27 mouse cellular contexts compared by ENCODE assay signal in the genomic region with DNA sequence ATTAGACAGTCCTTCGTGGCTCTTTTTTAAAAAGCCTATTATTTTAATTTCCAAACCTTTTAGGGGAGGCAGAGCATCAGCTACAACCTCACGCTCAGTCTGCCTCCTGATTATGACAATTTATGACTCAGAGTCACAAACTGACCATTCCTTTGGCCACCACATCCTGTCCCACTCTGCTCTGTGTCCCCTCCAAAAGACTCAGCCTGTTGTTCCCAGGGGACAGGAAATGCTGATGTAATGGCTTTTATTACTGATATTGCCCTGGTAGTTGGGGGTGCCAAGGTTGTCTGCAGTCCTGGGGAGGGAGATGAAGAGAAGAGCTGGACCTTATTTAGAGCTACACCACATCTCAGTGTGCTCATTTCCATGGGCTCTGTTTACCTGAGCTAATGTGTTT. TPM values are rescaled to one million over a fixed set of nuclear protein-coding genes. Genes with fewer than 3 reads are reported as not detected.
DNase-seq lines count a peak whose midpoint lies in the region; TF ChIP-seq lines count a peak whose summit lies in the region.
"Had no signal": no experiment of that assay in that cellular context is flagged by ENCODE, and none has a peak within 500 bp of the region (broad histone marks: within the 10 kb centered on the region; RNA-seq: fewer than 3 reads in every experiment).

No protein-coding gene starts in this region.

- no peaks in the 10 kb centered on the region for H3K4me1 ChIP-seq in kidney, adult 2 months (ENCODE audit: control insufficient read depth, insufficient read depth, low read length)
- H3K4me1 ChIP-seq: embryonic facial prominence, embryonic 15.5 days; forebrain, embryonic 10.5 days; heart, embryonic 13.5 days had no signal

- no peaks in the 10 kb centered on the region for H3K27me3 ChIP-seq in kidney, adult 2 months (replicated peaks; ENCODE audit: control insufficient read depth, insufficient read depth, low read length)
- H3K27me3 ChIP-seq: embryonic facial prominence, embryonic 15.5 days; heart, embryonic 13.5 days had no signal

- no peaks in the 10 kb centered on the region for H3K36me3 ChIP-seq in kidney, adult 2 months (ENCODE audit: control insufficient read depth, insufficient read depth, low read length)

- peak; percentile 56 for DNase-seq in kidney, adult 2 months
- DNase-seq in kidney, postnatal 4 days: no peak
- DNase-seq in 3134 (ENCODE audit: extremely low read depth, insufficient read length, low spot score): peak; percentile 53
- DNase-seq in Muller cell, postnatal 12 days (ENCODE audit: inconsistent ontology term): peak; percentile 36
- DNase-seq in kidney, postnatal 14 days: peak; percentile 46
- no peak for DNase-seq in spleen, postnatal 14 days (ENCODE audit: low spot score in 2 of 2)
- DNase-seq in retina, postnatal 1 day: no peak
- DNase-seq: adrenal gland, postnatal 10 days; B cell, adult 2 months; cerebellum, adult 11 months; cerebellum, adult 8-10 months; cerebellum, postnatal 14 days; embryo, embryonic 11 days; gastrocnemius, adult 2 months; gastrocnemius, postnatal 25 days; heart, postnatal 36 days had no signal

- H3K27ac ChIP-seq in kidney, adult 2 months (ENCODE audit: insufficient read depth, low read depth, low read length): no peak overlapping the region
- H3K27ac ChIP-seq: embryonic facial prominence, embryonic 15.5 days; forebrain, embryonic 10.5 days; gastrocnemius, adult 2 months; heart, embryonic 13.5 days had no signal

- no peak for TF ChIP-seq CTCF in kidney, adult 2 months (conservative IDR thresholded peaks at IDR 0.05; ENCODE audit: insufficient read depth, insufficient read length, low read depth, low read length)

- WGBS in kidney, adult 2 months: 53% methylated on average over 2 of the region's 2 CpGs

- TF ChIP-seq POLR2A in kidney, adult 2 months (IDR thresholded peaks at IDR 0.05; ENCODE audit: low read depth, low read length): no peak

- H3K4me3 ChIP-seq in kidney, adult 2 months (ENCODE audit: insufficient read depth, low read depth, low read length): no peak overlapping the region
- H3K4me3 ChIP-seq: embryonic facial prominence, embryonic 15.5 days; erythroblast, embryonic 14.5 days; forebrain, embryonic 10.5 days; gastrocnemius, adult 2 months; heart, embryonic 13.5 days had no signal

RNA-seq across cellular contexts. Expression of a gene that starts 23.4 kb away (rescaled TPM):
- polyA plus RNA-seq in kidney, adult 2 months (2012; rRNA removed): 0.02 and 0.04 TPM in 2 replicates
- polyA plus RNA-seq: CD4-positive, CD25-positive, alpha-beta regulatory T cell, adult 4 months; G1E; heart, postnatal 0 days had no signal

RNA-seq across cellular contexts. Expression of a gene that starts 38.6 kb away (rescaled TPM):
- not detected in 2 replicates for polyA plus RNA-seq in kidney, adult 2 months (2012; rRNA removed)
- polyA plus RNA-seq: brain, embryonic 14.5 days; CD4-positive, CD25-positive, alpha-beta regulatory T cell, adult 4 months; embryonic facial prominence, embryonic 11.5 days; embryonic facial prominence, embryonic 15.5 days; erythroblast, embryonic 14.5 days; forebrain, embryonic 10.5 days; forebrain, embryonic 14.5 days; G1E; heart, embryonic 13.5 days; heart, postnatal 0 days; hindbrain, embryonic 11.5 days had no signal

Comparison
In these comparisons a context has a peak if more than half of its experiments do, and no peak if none do; other contexts are left out.
1. DNase-seq: peak in kidney, adult 2 months (single experiment), 3134 (single experiment), Muller cell, postnatal 12 days (single experiment) and kidney, postnatal 14 days (single experiment); none in kidney, postnatal 4 days (0 of 2), spleen, postnatal 14 days (0 of 2) and retina, postnatal 1 day (single experiment).